Mouse (Mus musculus): Measurements from ENCODE around the gene Cypt2. TPM values are rescaled to one million over a fixed set of nuclear protein-coding genes. Genes with fewer than 3 reads are reported as not detected.

Gene Cypt2
- total RNA-seq (2023), result not detected

DNA sequence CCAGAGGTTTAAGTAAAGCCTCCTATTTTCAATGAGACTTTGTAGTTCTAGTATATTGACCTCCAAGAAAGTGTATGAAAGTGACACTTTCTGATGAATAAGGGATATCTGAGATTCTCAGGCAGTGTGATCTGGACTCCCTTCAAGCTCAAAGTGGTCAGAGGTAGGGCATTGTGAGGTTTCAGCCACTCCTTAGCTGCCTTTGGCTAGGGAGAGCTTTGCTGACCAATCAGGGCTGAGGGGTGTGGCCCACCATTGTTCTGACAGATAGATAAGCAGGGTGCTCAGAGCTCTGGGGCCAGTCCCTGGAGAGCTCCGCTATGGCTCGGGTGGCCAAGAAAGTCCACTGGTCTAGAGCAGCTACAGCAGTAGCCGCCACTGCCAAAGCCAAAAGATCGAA lies at the start of gene Cypt2:
Gene Cypt2 (plus strand): TSS at position 301 of the 400 bp plus-strand sequence.

All from CD8-positive naive resting alpha-beta T cell, adult 57 days (primary cell).